Mouse (Mus musculus) lung, adult 2 months (tissue): ENCODE measurements around the gene Gabbr1.

Experiments used
- CTCF ChIP-seq: fragments of 200-500 bp; IDR thresholded peaks from 2 replicates; pipeline ENCODE4 v1.5.1; 2011; ENCODE audit warnings: mild to moderate bottlenecking, low read length, control low read depth; ENCODE audit not compliant: insufficient read depth
- POLR2A ChIP-seq: fragments of 200-500 bp; IDR thresholded peaks from 2 replicates; pipeline ENCODE4 v1.6.1; 2011; ENCODE audit warnings: low read depth, mild to moderate bottlenecking, control low read depth, low read length, borderline replicate concordance; ENCODE audit errors: extremely low read depth

GRCm38 (mm10) chr17:37088399-37088798 is 42.6 kb downstream of the Gabbr1 start, which contains the start of gene Olfr90:
- TF ChIP-seq CTCF (no peak), POLR2A (no peak)
